Mouse (Mus musculus): ENCODE data around the gene Uqcr11. TPM values are rescaled to one million over a fixed set of nuclear protein-coding genes. Genes with fewer than 3 reads are reported as not detected.

Uqcr11 gene
- total RNA-seq, 2 experiments from 2014 or later, result 38.2 to 56.0 TPM

DNA sequence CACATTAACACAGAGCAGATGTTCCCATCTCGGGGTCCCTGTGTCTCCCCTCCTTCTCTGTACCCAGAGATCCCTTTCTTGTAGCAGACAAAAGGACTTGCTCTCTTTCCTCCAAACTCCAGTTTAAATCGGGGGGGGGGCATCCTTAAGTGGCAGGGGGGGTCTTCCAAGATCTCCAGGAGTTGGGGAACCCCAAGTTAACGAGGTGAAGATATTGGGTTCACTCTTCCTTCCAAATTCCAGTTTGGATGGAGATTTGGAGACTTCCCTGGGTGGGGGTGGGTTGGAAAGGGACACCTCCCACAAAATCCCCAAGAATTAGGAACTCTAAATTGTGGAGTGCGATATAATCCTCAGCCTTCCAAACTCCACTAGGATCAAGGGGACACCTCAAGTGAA lies 25.8 kb upstream of the Uqcr11 start:
- ATAC-seq (replicated peaks; ENCODE audit: low FRiP score, poor library complexity, severe bottlenecking), result no peak

DNA sequence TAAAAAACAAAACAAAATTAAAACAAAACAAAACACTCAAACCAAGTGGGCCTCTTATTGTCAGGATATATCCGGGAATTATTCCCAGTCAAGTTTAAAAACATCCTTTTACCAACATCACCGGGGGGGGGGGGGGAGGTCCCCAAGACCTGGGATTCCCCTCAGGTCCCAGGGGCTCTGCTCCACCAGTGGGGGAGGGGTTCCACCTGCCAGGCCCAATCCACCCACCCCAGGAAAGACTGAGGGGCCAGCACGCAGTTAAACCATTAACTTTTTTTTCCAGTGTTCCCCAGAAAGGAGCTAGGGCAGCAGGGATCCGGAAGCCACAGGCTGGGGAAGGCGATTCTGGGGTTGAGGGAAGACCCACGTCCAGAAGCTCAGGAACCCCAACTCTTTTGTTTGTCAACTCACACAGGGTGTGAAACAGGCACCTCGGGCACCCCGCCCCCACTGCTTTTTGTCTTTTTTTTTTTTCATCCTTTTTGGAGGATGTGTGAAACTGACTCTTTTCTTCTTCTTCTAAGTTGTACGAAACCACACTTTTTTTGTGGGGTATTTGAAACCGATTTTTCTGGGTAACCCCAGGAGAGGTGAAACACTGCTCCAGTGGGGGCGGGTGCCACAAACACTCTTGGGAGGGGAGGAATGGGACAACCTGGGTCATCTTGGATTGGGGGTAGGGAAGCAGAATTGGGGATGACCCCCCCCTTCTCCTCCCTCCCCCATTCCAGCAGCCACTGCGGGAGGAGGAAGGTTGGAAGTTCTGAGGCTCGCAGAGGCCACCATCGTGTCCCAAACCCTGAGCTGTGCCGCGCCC lies 25.1 kb upstream of the Uqcr11 start:
- no peak for ATAC-seq (replicated peaks; ENCODE audit: low FRiP score, poor library complexity, severe bottlenecking)

DNA sequence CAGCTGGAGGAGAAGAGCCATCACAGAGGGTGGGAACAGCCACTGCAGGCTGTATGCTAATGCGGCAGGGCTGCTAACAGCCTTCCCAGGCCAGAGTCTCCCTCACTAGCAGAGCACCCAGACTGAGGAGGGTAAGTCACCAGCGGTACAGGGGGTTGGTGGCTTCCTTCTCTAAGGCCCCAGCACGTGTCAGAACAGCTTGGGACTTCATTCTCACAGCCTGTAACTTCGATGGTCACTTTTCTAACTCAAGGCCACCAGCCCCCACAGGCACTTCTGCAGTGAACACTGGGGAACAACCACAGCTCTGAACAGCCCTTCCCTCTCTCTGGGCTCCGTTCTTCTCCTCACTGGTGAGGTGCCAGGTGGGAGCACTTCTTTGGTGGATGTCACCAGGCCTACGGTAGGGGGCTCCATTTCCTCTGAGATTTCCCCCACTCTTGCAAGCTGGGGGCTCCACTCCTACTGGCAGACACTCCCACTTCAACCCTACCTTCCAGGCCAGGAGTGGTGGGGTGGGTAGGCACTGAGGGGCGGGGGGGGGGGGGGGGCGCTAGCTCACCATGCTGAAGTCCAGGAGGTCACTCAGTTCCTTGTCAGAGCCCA lies 23.8 kb upstream of the Uqcr11 start:
- ATAC-seq (replicated peaks; ENCODE audit: low FRiP score, poor library complexity, severe bottlenecking), result no peak

DNA sequence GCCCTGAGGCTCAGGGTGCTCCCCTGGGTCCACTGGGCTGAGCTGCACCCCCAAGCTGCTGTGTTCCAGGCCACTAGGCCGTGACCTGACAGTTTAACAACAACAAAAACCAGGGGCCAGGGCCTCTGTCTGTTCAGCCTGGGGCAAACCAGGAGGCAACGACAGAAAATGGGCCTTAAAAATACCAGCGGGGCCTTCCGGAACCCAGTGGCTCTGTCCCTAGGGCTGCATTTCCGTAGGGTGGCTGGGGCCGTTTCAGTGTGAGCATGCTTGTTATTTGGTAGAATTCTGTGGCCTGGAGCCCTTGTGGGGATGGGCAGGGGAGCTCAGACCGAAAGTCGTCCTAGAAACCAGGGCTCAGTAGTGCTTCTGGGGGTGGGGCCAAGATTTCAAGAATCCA lies 23.2 kb upstream of the Uqcr11 start:
- ATAC-seq (replicated peaks; ENCODE audit: low FRiP score, poor library complexity, severe bottlenecking), result no peak

DNA sequence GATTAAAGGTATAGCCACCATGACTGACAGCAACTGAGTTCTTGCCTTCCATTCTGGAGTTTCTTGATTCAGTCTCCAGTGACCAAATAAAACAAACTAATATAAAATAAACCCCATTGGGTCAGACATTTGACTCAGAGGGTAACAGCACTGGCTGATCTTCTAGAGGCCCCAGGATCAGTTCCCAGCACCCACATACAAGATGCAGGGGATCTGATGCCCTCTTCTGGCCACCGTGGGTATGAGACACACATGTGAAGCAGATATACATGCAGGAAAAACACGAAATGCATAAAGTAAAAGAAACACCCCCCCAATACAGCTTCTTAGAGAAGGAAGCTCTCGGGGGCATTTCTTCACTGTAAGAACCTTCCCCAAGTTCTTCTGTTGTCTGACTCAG lies 18.4 kb upstream of the Uqcr11 start:
- no peak for ATAC-seq (replicated peaks; ENCODE audit: low FRiP score, poor library complexity, severe bottlenecking)

DNA sequence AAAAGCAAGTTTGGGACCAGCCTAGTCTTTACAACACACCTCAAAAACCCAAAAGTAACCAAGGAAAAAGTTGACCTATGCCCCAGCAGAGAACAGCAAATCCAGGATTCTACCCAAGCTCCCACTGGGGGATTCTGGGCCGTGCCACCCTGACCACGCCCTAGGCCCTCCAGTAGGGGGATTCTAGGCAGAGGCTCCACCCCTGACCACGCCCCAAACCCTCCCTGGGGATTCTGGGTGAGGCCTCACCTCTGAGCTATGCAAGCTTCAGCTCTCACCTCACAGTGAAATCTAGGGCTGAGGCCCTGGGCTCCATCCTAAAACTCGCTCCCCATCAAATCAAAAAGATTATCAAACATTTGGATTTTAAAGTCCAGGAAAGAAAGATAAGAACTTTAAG lies 16.9 kb upstream of the Uqcr11 start:
- ATAC-seq (replicated peaks; ENCODE audit: low FRiP score, poor library complexity, severe bottlenecking), result peak; percentile 55

DNA sequence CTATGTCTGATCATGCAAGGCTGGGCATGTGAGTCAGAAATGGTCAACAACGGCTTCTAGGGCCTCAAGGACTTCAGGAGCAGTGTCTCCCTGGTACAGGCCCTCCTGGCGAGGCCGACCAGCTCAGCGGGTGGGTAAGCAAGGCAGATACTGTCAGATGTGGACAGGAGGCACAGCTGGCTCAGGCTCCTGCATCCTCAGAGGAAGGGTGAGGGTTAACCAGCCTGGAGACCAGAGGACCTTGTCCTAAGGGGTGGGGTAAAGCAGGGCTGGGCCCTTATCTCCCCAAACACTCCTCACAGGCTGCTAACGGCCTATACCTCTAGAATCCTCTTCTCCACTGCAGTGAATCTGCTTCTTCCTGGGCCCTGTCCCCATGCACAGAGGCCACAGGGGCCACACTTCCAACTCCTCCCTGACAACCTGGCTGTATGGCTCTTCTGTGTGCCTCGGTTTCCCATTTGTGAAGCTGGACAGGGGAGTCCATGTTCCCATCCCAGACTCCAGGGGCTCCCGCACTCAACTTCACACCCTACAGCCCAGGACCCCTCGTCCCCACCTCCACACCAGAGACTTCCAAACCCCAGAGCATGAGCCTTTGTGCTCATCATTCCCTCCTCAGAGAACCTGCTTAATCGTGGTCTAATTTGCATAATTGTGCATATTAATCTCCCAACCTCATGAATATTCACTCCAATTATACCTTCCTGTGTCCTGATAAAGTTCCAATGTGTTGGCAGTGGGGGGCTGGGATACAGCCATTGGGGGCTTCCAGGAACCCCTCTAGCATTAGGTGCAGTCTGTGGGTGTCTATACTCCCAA lies 15.2 kb upstream of the Uqcr11 start:
- ATAC-seq (replicated peaks; ENCODE audit: low FRiP score, poor library complexity, severe bottlenecking), result peak; percentile 78

DNA sequence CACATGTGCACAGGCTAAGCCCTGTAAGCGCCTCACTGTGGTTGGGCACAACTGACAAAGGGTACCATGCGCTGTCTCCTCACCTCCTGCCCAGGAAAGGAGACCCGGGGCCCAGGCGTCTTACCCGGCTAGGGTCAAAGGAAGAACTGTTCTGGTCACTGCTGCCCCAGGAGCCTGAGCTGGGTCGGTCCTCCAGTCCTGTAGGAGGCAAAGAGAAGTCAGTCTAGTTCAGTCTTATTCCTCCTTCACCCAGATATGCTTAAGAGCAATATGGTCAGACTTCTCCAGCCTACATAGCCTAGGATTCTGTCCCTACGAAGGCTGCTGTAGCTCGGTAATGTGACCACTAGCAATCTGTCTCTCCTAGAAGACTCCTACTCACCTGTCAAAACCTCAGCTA lies 14.6 kb upstream of the Uqcr11 start:
- ATAC-seq (replicated peaks; ENCODE audit: low FRiP score, poor library complexity, severe bottlenecking), result no peak

DNA sequence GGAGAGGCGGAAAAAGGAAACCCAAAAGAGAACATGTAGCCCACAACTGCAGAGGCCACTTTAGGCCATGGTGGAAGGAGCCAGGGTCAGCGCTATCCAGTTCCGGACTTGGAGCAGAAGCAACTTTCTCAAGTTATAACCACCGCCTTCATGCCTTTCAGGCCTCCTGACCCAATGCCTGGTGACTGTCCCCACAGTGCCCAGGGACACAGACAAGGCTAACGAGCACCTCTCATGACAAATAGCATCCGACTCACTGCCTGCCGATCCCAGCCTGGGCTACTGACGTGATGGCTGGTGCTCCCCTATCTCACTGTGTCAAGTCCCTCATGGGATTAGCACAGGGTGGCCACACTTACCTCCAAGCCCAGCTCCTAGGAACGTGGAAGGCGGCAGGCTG lies 14.1 kb upstream of the Uqcr11 start:
- no peak for ATAC-seq (replicated peaks; ENCODE audit: low FRiP score, poor library complexity, severe bottlenecking)

DNA sequence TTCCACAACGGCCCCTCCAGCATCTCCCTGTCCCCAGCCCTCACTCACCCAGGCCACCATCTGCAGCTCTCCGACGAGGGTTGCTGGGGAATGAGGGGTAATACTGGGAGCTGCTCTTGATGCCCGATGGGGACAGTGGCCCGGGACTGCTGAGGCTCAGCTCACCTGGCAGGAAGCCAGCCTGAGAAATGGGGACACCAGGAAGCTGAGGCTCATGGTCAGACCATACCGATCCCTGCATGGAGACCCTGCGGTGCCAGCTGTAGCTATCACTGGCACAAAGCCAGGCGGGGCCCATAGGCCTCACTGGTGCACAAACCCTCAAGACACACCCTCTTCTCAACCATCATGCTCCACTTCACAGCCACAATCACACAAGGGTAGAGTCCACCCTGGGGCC lies 12.8 kb upstream of the Uqcr11 start:
- no peak for ATAC-seq (replicated peaks; ENCODE audit: low FRiP score, poor library complexity, severe bottlenecking)

DNA sequence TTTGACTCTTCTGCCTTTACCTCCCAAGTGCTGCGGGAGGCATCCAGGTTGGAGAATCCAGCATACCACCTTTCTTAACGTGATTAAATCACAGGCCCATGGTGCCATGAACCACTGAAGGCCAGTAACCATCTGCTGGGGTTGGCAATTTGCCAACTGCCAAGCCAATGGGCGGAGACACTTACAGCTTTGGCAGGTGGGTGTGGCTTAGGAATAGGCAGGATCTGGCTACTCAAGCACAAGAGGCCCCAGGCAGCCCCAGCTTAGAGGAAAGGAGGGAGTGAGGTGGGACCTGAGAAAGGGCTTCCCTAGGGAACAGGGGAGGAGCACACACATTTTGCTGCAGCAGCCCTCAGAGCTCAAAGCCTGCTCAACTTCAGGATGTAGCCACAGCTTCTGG lies 11.7 kb upstream of the Uqcr11 start:
- peak; percentile 51 for ATAC-seq (replicated peaks; ENCODE audit: low FRiP score, poor library complexity, severe bottlenecking)

DNA sequence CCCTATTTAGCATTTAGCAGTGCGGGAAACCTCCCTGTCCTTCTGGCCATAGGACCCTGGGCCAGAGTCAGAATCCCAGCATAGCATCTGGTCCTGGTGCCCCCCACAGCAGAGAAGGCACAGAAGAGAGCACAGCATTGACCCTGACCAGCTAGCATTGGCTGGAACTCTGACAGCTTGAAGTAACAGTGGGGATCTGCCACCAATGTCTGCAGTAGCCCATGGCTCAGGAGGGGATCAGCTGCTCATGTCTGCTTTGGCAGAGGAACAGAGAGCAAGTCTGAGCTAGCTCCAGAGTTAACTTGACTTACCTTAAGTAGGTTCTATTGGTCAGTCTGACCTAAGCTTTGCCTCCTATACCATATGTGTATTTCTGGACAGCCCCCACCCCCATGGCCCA lies 11.2 kb upstream of the Uqcr11 start:
- ATAC-seq (replicated peaks; ENCODE audit: low FRiP score, poor library complexity, severe bottlenecking), result no peak

DNA sequence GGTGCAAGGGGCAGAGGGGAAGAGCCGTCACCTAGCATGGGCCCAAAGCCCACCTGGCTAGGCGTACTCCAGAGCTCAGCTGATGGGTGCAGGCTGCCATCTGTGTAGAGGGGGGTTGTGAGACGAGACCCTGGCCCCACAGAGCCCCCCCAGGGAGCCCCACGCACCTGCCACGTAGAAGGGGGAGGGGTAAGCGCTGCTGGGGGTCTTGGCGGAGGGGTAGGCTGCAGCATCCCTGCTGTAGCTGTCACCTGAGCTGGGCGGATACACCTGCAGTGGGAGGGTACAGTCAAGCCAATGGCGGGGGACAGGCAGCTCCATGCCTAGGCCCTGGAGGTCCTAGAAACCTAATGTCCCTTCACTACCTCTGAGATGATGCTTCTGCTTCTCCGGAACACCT lies 10.7 kb upstream of the Uqcr11 start:
- no peak for ATAC-seq (replicated peaks; ENCODE audit: low FRiP score, poor library complexity, severe bottlenecking)

DNA sequence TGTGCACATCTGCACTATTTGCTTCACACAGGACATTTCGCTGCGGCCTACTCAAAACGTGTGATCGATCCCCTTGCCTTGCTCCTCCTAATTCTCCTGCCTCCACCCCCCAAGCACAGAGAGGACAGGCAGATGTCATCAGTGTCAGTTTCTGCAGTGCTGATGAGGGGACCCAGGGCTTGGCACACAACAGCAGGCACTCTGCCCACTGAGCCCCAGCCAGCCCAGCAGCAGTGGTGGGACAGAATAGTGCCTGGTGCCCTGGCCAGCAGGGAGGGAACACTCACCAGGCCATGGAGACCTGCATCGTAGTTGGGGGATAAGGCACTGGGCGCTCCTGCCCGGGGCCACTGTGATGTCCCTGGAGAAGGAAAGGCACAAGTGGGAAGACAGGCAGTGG lies 8.9 kb upstream of the Uqcr11 start:
- ATAC-seq (replicated peaks; ENCODE audit: low FRiP score, poor library complexity, severe bottlenecking), result no peak

DNA sequence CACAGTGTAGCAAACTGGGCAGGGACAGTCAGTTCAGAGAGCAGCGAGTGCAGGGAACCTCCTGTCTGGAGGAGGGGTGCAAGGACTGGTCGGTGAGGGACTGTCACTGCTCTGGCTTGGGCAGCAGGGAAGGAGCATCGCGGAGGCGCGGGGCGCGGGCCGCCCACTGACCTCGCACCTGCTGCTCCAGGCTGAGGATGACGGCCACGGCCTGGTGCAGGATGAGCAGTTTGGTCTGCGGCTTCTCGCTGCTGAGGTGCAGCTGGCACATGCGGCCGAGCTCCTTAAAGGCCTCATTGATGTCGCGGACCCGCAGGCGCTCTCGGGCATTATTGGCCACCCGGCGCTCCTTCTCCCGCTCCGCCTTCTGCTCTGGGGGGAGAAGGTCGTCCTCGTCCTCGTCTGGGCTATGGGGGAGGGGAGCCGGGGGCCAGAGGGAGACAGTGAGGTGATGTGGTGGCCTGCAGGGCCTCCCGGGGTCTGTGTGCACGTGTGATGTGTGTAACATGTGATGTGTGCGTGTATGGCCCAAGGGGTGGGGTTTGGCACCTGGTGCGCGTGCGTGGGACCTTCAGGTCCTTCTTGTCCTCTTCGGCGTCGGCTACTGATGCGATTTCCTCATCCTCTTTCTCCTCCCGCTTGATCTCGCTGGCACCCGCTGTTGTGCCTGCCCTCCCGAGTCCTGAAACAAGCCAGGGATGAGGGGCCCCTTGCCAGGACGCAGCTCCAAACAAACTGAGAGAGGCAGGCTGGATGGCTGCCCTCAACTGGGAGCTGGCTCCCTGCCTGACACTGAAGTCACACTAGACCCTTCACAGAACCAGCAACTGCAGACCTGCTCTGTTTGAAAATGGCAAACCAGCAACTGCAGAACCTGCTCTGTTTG lies 6.3 kb upstream of the Uqcr11 start:
- ATAC-seq (replicated peaks; ENCODE audit: low FRiP score, poor library complexity, severe bottlenecking), result no peak

DNA sequence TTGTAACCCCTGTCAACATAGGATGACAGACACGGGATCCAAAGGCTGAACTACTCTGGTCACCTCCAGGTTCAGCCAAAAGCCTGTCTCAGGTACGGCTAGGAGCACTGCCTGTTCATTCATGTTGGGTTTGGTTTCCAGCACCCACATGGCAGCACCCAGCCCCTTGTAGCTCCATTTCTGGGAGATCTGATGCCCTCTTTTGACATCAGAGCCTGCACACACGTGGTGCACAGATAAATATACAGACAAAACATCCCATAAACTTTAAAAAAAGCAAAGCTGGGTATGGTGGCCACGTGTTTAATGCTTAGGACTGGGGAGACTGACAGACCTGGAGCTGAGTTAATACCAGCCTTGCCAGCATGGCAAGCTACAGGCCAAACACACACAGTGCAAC lies 1.3 kb upstream of the Uqcr11 start:
- ATAC-seq (replicated peaks; ENCODE audit: low FRiP score, poor library complexity, severe bottlenecking), result no peak

DNA sequence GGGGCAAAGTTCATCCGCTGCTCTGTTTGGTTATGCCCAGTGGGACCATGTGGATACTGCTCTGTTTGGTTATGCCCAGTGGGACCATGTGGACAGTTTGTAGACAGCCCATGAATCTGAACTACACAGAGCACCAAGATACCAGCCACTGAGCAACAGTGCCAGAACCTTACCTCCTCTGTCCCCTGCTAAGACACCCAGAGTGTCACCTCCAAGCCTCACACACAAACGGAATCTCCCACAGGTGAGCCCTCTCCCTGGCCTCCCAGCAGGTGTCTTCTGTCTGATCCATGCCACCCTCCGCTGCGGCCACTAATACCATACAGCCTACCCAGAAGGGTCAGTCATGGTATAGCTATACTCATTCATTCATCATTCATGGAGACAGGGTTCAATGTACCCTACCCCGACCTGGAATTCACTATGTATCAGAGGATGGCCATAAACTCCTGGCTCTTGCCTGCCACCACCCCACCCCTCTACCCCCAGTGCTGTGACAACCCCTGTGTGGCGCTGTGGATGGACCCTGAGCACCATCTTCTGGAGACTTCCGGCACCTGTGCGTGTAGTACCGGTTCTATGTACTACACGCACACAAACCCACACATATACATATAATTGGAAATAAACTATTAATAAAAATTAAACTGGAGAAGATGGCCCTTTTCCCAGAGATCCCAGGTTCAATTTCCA lies 1.0 kb downstream of the Uqcr11 start:
- 0 out of 2 replicates have a peak, but pooled peaks have one; percentile 15 for ATAC-seq (replicated peaks; ENCODE audit: low FRiP score, poor library complexity, severe bottlenecking)

DNA sequence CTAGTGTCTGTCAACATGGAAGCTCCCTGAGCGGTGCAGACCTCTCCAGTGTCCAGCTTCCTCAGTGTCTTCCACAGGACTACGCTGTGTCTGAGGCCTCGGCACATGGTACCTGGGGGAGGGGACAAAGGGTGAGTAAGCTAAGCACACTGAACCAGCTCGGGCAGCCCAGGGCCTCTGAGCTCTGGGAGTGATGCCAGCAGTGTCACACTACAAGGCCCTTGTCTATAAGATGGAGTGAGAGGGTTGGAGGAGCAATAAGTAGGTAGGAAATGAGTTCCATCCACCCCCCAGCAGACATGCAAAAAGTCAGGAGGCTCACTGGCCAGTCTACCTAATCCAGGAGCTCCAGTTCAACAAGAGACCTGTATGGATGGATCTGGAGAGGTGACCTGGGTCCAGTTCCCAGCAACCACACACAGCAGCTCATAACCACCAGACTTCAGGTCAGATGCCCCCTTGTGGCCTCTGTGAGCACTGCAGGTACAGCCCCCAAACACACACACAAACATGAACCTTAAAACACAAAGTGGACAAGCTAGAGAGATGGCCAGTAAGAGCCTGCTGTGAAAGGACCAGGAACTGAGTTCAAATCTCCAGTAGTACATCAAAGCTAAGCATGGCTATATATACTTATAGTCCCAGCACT lies 3.5 kb downstream of the Uqcr11 start:
- ATAC-seq (replicated peaks; ENCODE audit: low FRiP score, poor library complexity, severe bottlenecking), result no peak

DNA sequence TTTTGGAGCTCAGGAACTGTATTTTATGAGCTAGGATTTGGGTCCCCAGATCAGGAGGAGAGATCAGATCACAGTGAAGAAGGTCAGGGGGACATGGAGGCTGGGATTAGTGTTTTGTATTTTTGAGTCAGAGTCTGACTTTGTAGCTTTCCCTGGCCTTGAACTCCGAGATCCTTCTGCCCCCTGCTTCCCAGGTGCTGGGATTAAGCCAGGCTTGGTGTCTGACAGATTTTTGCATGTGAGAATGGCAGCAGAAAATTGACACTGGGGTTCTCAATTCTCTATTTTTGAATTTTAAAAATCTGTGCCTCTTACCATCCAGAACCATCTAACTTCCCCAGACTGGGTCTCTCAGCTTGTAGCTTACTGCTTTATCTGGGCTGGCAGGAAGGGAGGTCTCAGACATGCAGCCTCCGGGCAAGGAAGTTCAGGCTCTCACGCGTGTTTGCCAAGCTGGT lies 5.9 kb downstream of the Uqcr11 start:
- ATAC-seq (replicated peaks; ENCODE audit: low FRiP score, poor library complexity, severe bottlenecking), result no peak

All from erythroblast, adult 5-6 weeks (primary cell).